Mouse (Mus musculus): ENCODE measurements at regions not wholly inside any gene's neighbourhood (a gene's known extent, or its start where the extent isn't known, plus 50 kb on each side); places are given as distances from the start of the nearest gene placed in this dataset.

GRCm38 (mm10) chr3:124849915-124850314 is 269.0 kb upstream of the 1700003H04Rik start:
- DNase-seq (ENCODE audit: low spot score): peak; percentile 51
- WGBS: 40% methylated on average over 2 of the region's 2 CpGs
- TF ChIP-seq POLR2A (IDR thresholded peaks at IDR 0.05; ENCODE audit: borderline replicate concordance, extremely low read depth, insufficient read depth, insufficient read length): no peak
- H3K36me3 ChIP-seq (ENCODE audit: control insufficient read depth, insufficient read depth, low read length): no peaks in the 10 kb centered on the region
- H3K9me3 ChIP-seq (ENCODE audit: control insufficient read depth, low read length): peaks cover 4% of the 10 kb centered on the region; the same call in 1 of the 2 replicates
- ATAC-seq (ENCODE audit: low FRiP score, low read depth): peak; percentile 72
- H3K4me2 ChIP-seq (replicated peaks; ENCODE audit: low read depth, low read length, severe bottlenecking): no peak overlapping the region
- H3K27me3 ChIP-seq (ENCODE audit: control insufficient read depth, insufficient read depth, low read length): no peaks in the 10 kb centered on the region
- no peak overlapping the region for H3K4me3 ChIP-seq (replicated peaks; ENCODE audit: low read length)
- no peaks in the 10 kb centered on the region for H3K4me1 ChIP-seq (ENCODE audit: control insufficient read depth, insufficient read depth, low read length)
- H3K27ac ChIP-seq (replicated peaks; ENCODE audit: low read depth, low read length): no peak overlapping the region
- H3K9ac ChIP-seq (ENCODE audit: low read depth, low read length, severe bottlenecking): no peak overlapping the region

- TF ChIP-seq POLR2A (IDR thresholded peaks at IDR 0.05; ENCODE audit: borderline replicate concordance, extremely low read depth, insufficient read depth, insufficient read length): no peak
- WGBS: 92% methylated on average over 1 of the region's 1 CpGs
- ATAC-seq (ENCODE audit: low FRiP score, low read depth): no peak
- no peak overlapping the region for H3K9ac ChIP-seq (ENCODE audit: low read depth, low read length, severe bottlenecking)
- H3K4me3 ChIP-seq (replicated peaks; ENCODE audit: low read length): no peak overlapping the region
- H3K4me2 ChIP-seq (replicated peaks; ENCODE audit: low read depth, low read length, severe bottlenecking): no peak overlapping the region
- DNase-seq (ENCODE audit: low spot score): no peak
- H3K27me3 ChIP-seq (ENCODE audit: control insufficient read depth, insufficient read depth, low read length): no peaks in the 10 kb centered on the region
- no peaks in the 10 kb centered on the region for H3K4me1 ChIP-seq (ENCODE audit: control insufficient read depth, insufficient read depth, low read length)
- H3K27ac ChIP-seq (replicated peaks; ENCODE audit: low read depth, low read length): no peak overlapping the region
- H3K9me3 ChIP-seq (ENCODE audit: control insufficient read depth, low read length): no peaks in the 10 kb centered on the region
- no peaks in the 10 kb centered on the region for H3K36me3 ChIP-seq (ENCODE audit: control insufficient read depth, insufficient read depth, low read length)
Measured at GRCm38 (mm10) chr3:124820586-124820985, 239.7 kb upstream of the 1700003H04Rik start.

- H3K27ac ChIP-seq (replicated peaks; ENCODE audit: low read depth, low read length): no peak overlapping the region
- ATAC-seq (ENCODE audit: low FRiP score, low read depth): no peak
Measured at GRCm38 (mm10) chr3:124806891-124807290, 226.0 kb upstream of the 1700003H04Rik start.

GRCm38 (mm10) chr3:124789220-124790017 is 208.5 kb upstream of the 1700003H04Rik start:
- Histone ChIP-seq H3K36me3 (ENCODE audit: control insufficient read depth, insufficient read depth, low read length) (no peaks in the 10 kb centered on the region), H3K27me3 (ENCODE audit: control insufficient read depth, insufficient read depth, low read length) (no peaks in the 10 kb centered on the region), H3K4me3 (replicated peaks; ENCODE audit: low read length) (no peak overlapping the region), H3K9ac (ENCODE audit: low read depth, low read length, severe bottlenecking) (no peak overlapping the region), H3K27ac (replicated peaks; ENCODE audit: low read depth, low read length) (no peak overlapping the region), H3K9me3 (ENCODE audit: control insufficient read depth, low read length) (no peaks in the 10 kb centered on the region), H3K4me2 (replicated peaks; ENCODE audit: low read depth, low read length, severe bottlenecking) (no peak overlapping the region), H3K4me1 (ENCODE audit: control insufficient read depth, insufficient read depth, low read length) (no peaks in the 10 kb centered on the region)
- DNase-seq (ENCODE audit: low spot score): peak; percentile 10
- TF ChIP-seq POLR2A (IDR thresholded peaks at IDR 0.05; ENCODE audit: borderline replicate concordance, extremely low read depth, insufficient read depth, insufficient read length): no peak
- ATAC-seq (ENCODE audit: low FRiP score, low read depth): no peak
- 55% methylated on average over 7 of the region's 7 CpGs for WGBS

More at GRCm38 (mm10) chr3:124806891-124807290, 226.0 kb upstream of the 1700003H04Rik start:
- DNase-seq (ENCODE audit: low spot score): no peak
- 79% methylated on average over 1 of the region's 1 CpGs for WGBS
- TF ChIP-seq POLR2A (IDR thresholded peaks at IDR 0.05; ENCODE audit: borderline replicate concordance, extremely low read depth, insufficient read depth, insufficient read length): no peak
- H3K4me2 ChIP-seq (replicated peaks; ENCODE audit: low read depth, low read length, severe bottlenecking): no peak overlapping the region
- H3K4me1 ChIP-seq (ENCODE audit: control insufficient read depth, insufficient read depth, low read length): no peaks in the 10 kb centered on the region
- no peaks in the 10 kb centered on the region for H3K9me3 ChIP-seq (ENCODE audit: control insufficient read depth, low read length)
- no peaks in the 10 kb centered on the region for H3K36me3 ChIP-seq (ENCODE audit: control insufficient read depth, insufficient read depth, low read length)
- H3K9ac ChIP-seq (ENCODE audit: low read depth, low read length, severe bottlenecking): no peak overlapping the region
- H3K4me3 ChIP-seq (replicated peaks; ENCODE audit: low read length): no peak overlapping the region
- H3K27me3 ChIP-seq (ENCODE audit: control insufficient read depth, insufficient read depth, low read length): no peaks in the 10 kb centered on the region

- H3K27ac ChIP-seq (replicated peaks; ENCODE audit: low read depth, low read length): no peak overlapping the region
- H3K9me3 ChIP-seq (ENCODE audit: control insufficient read depth, low read length): no peaks in the 10 kb centered on the region
- ATAC-seq (ENCODE audit: low FRiP score, low read depth) (no peak), DNase-seq (ENCODE audit: low spot score) (no peak)
- H3K9ac ChIP-seq (ENCODE audit: low read depth, low read length, severe bottlenecking): no peak overlapping the region
- no peak overlapping the region for H3K4me3 ChIP-seq (replicated peaks; ENCODE audit: low read length)
- WGBS: 100% methylated on average over 1 of the region's 1 CpGs
- TF ChIP-seq POLR2A (IDR thresholded peaks at IDR 0.05; ENCODE audit: borderline replicate concordance, extremely low read depth, insufficient read depth, insufficient read length): no peak
- H3K4me1 ChIP-seq (ENCODE audit: control insufficient read depth, insufficient read depth, low read length): no peaks in the 10 kb centered on the region
- H3K36me3 ChIP-seq (ENCODE audit: control insufficient read depth, insufficient read depth, low read length): no peaks in the 10 kb centered on the region
- H3K4me2 ChIP-seq (replicated peaks; ENCODE audit: low read depth, low read length, severe bottlenecking): no peak overlapping the region
- H3K27me3 ChIP-seq (ENCODE audit: control insufficient read depth, insufficient read depth, low read length): no peaks in the 10 kb centered on the region
Measured at GRCm38 (mm10) chr3:124788181-124788580, 207.3 kb upstream of the 1700003H04Rik start.

Data from limb, embryonic 14.5 days (tissue).